Mouse (Mus musculus): ENCODE data around the gene Rapgef1.

DNA sequence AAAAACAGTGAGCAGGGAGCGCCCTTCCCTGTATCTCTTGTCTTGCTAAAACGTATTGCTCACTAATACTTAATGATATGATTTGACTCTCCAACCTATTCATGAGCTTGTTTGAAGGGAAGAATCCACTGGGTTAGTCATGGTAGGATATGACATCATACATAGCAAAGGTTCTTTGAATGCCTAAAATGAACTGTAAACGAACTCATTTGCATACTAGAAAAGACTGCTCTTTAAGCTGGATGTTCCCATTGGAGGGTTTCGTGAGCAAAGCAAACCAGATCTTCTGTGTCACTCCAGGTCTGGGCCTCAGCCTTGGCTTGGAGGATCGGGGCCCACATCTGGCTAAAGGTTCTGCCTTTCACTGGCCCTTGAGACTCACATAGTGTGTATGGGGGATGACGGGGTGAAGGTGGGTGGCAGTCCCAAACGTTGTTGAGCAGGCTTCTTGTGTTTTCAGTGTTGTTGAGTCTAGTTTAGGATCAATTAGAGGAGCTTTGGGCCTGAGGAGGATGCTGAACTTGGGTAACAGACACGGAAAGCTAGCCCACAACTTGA is 515 bp upstream of the Rapgef1 start:
- TF ChIP-seq POLR2A (IDR thresholded peaks at IDR 0.05; ENCODE audit: control insufficient read depth, extremely low read depth, insufficient read depth, low read length, poor library complexity) (no peak), CTCF (IDR thresholded peaks at IDR 0.05; ENCODE audit: borderline replicate concordance, control insufficient read depth, extremely low read depth, insufficient read depth, low read length, poor library complexity) (no peak)

All from thymus, adult 2 months (tissue).